Mouse (Mus musculus) layer of hippocampus, adult 2 months (tissue): Measurements from ENCODE around the gene Hist1h2af. TPM values are rescaled to one million over a fixed set of nuclear protein-coding genes. Genes with fewer than 3 reads are reported as not detected.
A peak's percentile ranks its signal among the peaks of the same experiment; 100 is the strongest.

Source experiments
- DNase-seq, 2 experiments: peaks; one replicate each; pipeline ENCODE4 v3.0.0; 2022; ENCODE audit warnings: low spot score in 2 of 2
- H3K27ac ChIP-seq: fragments of 200-600 bp; 2 replicates; pipeline ENCODE4 v1.8.1; 2022
- H3K4me3 ChIP-seq: fragments of 200-600 bp; 2 replicates; pipeline ENCODE4 v1.8.1; 2022; ENCODE audit warnings: mild to moderate bottlenecking
- CTCF ChIP-seq: fragments of 200-600 bp; conservative IDR thresholded peaks from 2 replicates; pipeline ENCODE4 v1.8.1; 2022; ENCODE audit warnings: antibody characterized with exemption, mild to moderate bottlenecking, moderate library complexity
- long read RNA-seq, 2 experiments: library from polyadenylated mRNA; stranded (forward); transcript quantifications; one replicate each; pipeline ENCODE4 v2.0.0; 2021; ENCODE audit warnings: borderline mapping rate in 2 of 2
- total RNA-seq, 2 experiments: library from RNA; stranded (reverse); gene quantifications; 2 replicates each; pipeline ENCODE4 v1.2.3; 2021

Gene Hist1h2af
- total RNA-seq: 10 to 100 TPM in 1 of 2 experiments, 1 to 10 TPM in 1; 6.9 to 12.2 TPM
- long read RNA-seq, experiment 1: 0 reads
- long read RNA-seq, experiment 2: 0 reads

DNA sequence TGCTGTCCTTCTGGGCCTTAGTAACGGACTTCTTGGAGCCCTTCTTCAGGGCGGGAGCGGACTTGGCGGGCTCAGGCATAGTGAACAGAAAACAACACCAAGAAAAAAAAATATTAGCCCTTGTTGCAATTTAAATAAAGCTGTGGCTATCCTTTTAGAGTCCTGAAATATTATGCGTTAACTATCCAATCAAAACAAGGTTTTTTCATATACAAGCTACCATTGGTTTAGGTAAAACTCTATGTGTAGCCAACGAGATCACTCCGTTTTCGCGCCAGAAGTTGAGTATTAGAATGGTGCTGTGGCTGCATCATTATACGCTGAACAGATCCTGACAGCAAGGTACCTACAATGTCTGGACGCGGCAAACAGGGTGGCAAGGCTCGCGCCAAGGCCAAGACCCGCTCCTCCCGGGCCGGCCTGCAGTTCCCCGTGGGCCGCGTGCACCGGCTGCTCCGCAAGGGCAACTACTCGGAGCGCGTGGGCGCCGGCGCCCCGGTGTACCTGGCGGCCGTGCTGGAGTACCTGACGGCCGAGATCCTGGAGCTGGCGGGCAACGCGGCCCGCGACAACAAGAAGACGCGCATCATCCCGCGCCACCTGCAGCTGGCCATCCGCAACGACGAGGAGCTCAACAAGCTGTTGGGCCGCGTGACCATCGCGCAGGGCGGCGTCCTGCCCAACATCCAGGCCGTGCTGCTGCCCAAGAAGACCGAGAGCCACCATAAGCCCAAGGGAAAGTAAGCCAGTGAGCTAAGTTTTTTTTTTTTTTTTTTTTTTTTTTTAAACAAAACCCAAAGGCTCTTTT lies at the start of gene Hist1h2af:
TSS of gene Hist1h2af (plus strand) at position 347 of the 808 bp plus-strand sequence.
- Histone ChIP-seq H3K4me3 (peak within 1 kb of the TSS; percentile 68), H3K27ac (peak within 1 kb of the TSS; percentile 53; the same call in 1 of the 2 replicates)
- peak; percentile 67 to 84 for DNase-seq

- no peak for TF ChIP-seq CTCF
- no peak overlapping the region for H3K27ac ChIP-seq
- DNase-seq: no peak
- no peak overlapping the region for H3K4me3 ChIP-seq
Observed at GRCm38 (mm10) chr13:23485271-23485670, 48.4 kb upstream of the Hist1h2af start.

- H3K27ac ChIP-seq: no peak within 1 kb of the TSS
- H3K4me3 ChIP-seq: peak within 1 kb of the TSS; percentile 54
- DNase-seq: peak; percentile 68 to 76
- TF ChIP-seq CTCF: 0 out of 2 replicates have a peak, but pooled peaks have one; percentile 14
Observed at GRCm38 (mm10) chr13:23488400-23489322, 45.0 kb upstream of the Hist1h2af start, which contains the start of gene Btn2a2. Gene Btn2a2, minus strand, starts transcription at chr13:23488857.

GRCm38 (mm10) chr13:23490863-23491262 lies 42.8 kb upstream of the Hist1h2af start:
- no peak overlapping the region for H3K27ac ChIP-seq
- H3K4me3 ChIP-seq: no peak overlapping the region
- no peak for TF ChIP-seq CTCF
- DNase-seq: no peak

- no peak for DNase-seq
- Histone ChIP-seq H3K27ac (no peak overlapping the region), H3K4me3 (no peak overlapping the region)
- no peak for TF ChIP-seq CTCF
Observed at GRCm38 (mm10) chr13:23491263-23491662, 42.4 kb upstream of the Hist1h2af start.

GRCm38 (mm10) chr13:23491990-23492389 lies 41.7 kb upstream of the Hist1h2af start:
- TF ChIP-seq CTCF: no peak
- no peak overlapping the region for H3K27ac ChIP-seq
- peak overlapping the region; percentile 17; the same call in 1 of the 2 replicates for H3K4me3 ChIP-seq
- no peak for DNase-seq

- Histone ChIP-seq H3K27ac (no peak overlapping the region), H3K4me3 (no peak overlapping the region)
- no peak for DNase-seq
- TF ChIP-seq CTCF: no peak
Observed at GRCm38 (mm10) chr13:23495526-23495925, 38.2 kb upstream of the Hist1h2af start.

DNA sequence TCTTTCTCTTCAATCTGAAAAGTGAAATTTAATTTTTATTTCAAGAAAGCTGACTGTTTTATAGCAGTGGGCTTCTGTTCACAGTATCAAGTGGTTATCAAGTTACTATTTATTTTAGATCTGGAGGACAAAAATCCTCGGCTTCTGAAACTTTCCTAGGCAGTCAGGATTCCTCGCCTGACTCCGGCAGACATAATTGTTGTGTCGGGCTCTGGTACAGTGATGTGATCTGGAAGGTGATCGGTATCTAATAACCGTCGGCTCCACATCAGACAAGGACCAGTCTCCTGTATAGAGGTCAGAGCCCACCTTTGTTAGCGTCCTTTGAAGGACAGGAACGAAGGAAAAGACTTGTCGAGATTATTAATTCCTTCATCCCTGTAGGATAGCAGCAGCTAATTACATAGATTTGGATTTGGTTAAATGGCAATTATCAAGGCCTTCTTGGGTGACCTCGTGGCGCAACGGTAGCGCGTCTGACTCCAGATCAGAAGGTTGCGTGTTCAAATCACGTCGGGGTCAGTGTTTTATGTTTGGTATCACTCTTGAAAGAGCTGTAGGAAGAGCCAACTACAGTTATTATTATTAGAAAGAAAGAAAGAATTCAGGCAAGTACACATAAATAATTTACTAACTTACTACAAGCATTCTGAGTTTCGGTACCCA lies 35.9 kb upstream of the Hist1h2af start:
- Histone ChIP-seq H3K4me3 (peak overlapping the region; percentile 39), H3K27ac (no peak overlapping the region)
- DNase-seq: peak in 1 of 2 experiments; percentile 51
- no peak for TF ChIP-seq CTCF

DNA sequence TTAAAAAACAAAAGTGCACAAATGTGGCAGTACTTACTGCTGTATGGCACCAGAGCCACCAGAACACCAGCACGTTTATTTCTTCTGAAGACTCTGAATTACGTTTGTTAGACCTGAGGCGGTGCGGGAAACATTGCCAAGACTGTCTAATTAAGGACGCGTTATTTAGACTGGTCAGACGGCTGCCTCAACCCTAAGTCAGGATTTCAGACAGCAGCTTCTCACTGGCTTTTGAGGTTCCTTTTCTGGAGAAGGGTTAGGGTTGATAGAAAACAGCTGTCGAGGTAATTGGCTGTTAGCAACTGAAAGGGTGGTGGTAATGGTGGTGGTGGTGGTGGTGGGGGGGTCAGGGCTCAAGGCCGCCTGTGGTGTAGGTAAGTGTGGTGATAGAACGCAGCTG lies 35.1 kb upstream of the Hist1h2af start:
- peak overlapping the region; percentile 39 for H3K4me3 ChIP-seq
- no peak for TF ChIP-seq CTCF

DNA sequence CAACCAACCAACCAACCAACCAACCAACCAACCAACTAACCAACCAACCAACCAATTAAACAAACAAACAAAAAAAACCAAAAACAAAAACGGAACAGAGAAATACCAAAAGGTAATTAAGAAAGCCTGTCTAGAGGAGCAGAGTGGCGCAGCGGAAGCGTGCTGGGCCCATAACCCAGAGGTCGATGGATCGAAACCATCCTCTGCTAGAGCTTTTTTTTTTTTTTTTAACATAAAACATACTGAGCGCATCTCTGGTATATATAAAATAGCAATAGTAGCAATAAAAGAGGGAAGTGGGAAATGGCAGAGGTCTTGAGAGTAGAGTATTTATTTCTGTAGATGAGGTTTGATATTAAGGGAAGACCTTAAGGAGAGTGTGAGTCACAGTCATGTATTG lies 33.8 kb upstream of the Hist1h2af start:
- TF ChIP-seq CTCF: no peak
- H3K4me3 ChIP-seq: no peak overlapping the region
- DNase-seq: no peak
- no peak overlapping the region for H3K27ac ChIP-seq

More for the DNA sequence above, 35.1 kb upstream of the Hist1h2af start:
- DNase-seq: no peak
- no peak overlapping the region for H3K27ac ChIP-seq

DNA sequence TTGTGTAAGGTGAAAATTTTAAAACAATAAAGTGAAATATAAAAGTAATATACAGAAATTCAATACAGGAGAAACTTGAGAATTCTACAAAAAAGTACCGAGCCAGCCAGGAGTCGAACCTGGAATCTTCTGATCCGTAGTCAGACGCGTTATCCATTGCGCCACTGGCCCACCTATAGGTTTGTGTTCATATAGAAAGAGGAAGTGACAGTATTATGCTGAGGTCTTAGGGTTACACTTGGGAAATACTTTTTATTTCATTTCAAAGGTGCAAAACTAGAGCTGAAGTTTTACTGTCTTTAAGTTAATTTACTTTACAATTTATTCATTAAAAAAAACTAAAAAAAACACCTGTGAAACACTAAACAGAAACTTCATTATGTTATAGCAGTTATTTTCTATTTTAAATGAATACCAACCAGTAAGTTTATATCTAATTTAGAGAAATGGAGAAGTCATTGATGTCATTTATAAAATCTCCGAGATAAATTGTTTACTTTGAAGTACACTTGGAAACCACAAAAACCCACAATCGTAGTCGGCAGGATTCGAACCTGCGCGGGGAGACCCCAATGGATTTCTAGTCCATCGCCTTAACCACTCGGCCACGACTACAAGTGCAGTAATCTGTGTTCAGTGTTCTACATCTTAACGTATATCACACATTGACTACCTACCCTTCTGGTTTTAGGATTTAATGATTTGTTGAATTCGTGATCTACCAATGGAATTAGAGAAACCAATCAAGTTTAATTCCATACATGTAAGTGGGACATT lies 33.1 kb upstream of the Hist1h2af start:
- H3K4me3 ChIP-seq: no peak overlapping the region
- no peak for TF ChIP-seq CTCF
- DNase-seq: peak; percentile 57 to 74
- H3K27ac ChIP-seq: no peak overlapping the region

GRCm38 (mm10) chr13:23501511-23501910 lies 32.2 kb upstream of the Hist1h2af start:
- no peak for TF ChIP-seq CTCF
- Histone ChIP-seq H3K27ac (no peak overlapping the region), H3K4me3 (no peak overlapping the region)
- DNase-seq: no peak
